Comparison of ENCODE assay signal across 30 mouse cellular contexts in genomic region chr14:30837416-30837996, GRCm38 (mm10). TPM values are rescaled to one million over a fixed set of nuclear protein-coding genes. Genes with fewer than 3 reads are reported as not detected.
DNase-seq lines count a peak whose midpoint lies in the region; TF ChIP-seq lines count a peak whose summit lies in the region.
"Had no signal": no experiment of that assay in that cellular context is flagged by ENCODE, and none has a peak within 500 bp of the region (broad histone marks: within the 10 kb centered on the region; RNA-seq: fewer than 3 reads in every experiment).

No protein-coding gene starts in this region.

- intact Hi-C loops in heart, postnatal 36 days (cut with DNase I): no loop called here
- intact Hi-C loops in heart, postnatal 10 days (cut with DNase I): no loop called here

- peak; percentile 89 for DNase-seq in heart, adult 11 months
- no peak for DNase-seq in heart, postnatal 36 days
- DNase-seq in heart, postnatal 10 days: peak; percentile 21 to 31
- DNase-seq in heart, embryonic 10.5 days (ENCODE audit: low spot score): no peak
- peak; percentile 55 for DNase-seq in 3T3-L1 (ENCODE audit: low read depth, low spot score)
- DNase-seq in frontal cortex, postnatal 14 days (ENCODE audit: low spot score in 2 of 2): no peak
- no peak for DNase-seq in thymus, postnatal 10 days (ENCODE audit: low spot score in 2 of 2)
- DNase-seq: adrenal gland, adult 8-10 months; adrenal gland, postnatal 25 days; B cell, adult 2 months; cerebellum, adult 11-12 months; cerebellum, adult 8-10 months; cerebellum, postnatal 10 days; cerebellum, postnatal 36 days; embryo, embryonic 11 days; gastrocnemius, postnatal 10 days; gastrocnemius, postnatal 36 days had no signal

- peaks cover 17% of the 10 kb centered on the region for H3K4me1 ChIP-seq in heart, embryonic 10.5 days
- H3K4me1 ChIP-seq: embryonic facial prominence, embryonic 10.5 days; embryonic facial prominence, embryonic 13.5 days; forebrain, embryonic 12.5 days; forebrain, embryonic 15.5 days; hindbrain, embryonic 10.5 days; hindbrain, embryonic 13.5 days; intestine, embryonic 15.5 days had no signal

- no peak overlapping the region for H3ac ChIP-seq in myocyte (ENCODE audit: control insufficient read depth, insufficient read length)

- WGBS in heart, embryonic 10.5 days: 69% methylated on average over 14 of the region's 14 CpGs

- H3K27ac ChIP-seq in heart, embryonic 10.5 days: no peak overlapping the region
- H3K27ac ChIP-seq: embryonic facial prominence, embryonic 10.5 days; embryonic facial prominence, embryonic 13.5 days; forebrain, embryonic 12.5 days; forebrain, embryonic 15.5 days; hindbrain, embryonic 10.5 days; hindbrain, embryonic 13.5 days; intestine, embryonic 15.5 days had no signal

- TF ChIP-seq POLR2A in myocyte (IDR thresholded peaks at IDR 0.05; ENCODE audit: insufficient read length, low read depth): no peak

- peaks cover 9% of the 10 kb centered on the region for H3K79me2 ChIP-seq in myocyte (ENCODE audit: control insufficient read depth, insufficient read depth)

- H3K4me2 ChIP-seq in myocyte (ENCODE audit: low read depth): peak overlapping the region; percentile 57
- H3K4me2 ChIP-seq: embryonic facial prominence, embryonic 13.5 days; forebrain, embryonic 12.5 days; forebrain, embryonic 15.5 days; hindbrain, embryonic 13.5 days; intestine, embryonic 15.5 days had no signal

- peaks cover 13% of the 10 kb centered on the region; the same call in 1 of the 2 replicates for H3K36me3 ChIP-seq in heart, embryonic 10.5 days
- no peaks in the 10 kb centered on the region for H3K36me3 ChIP-seq in myocyte (ENCODE audit: control insufficient read depth, insufficient read depth)

- H3K27me3 ChIP-seq in heart, embryonic 10.5 days (ENCODE audit: insufficient read depth, poor library complexity, severe bottlenecking): no peaks in the 10 kb centered on the region
- H3K27me3 ChIP-seq in myocyte (ENCODE audit: control insufficient read depth, insufficient read depth, insufficient read length): no peaks in the 10 kb centered on the region
- H3K27me3 ChIP-seq: embryonic facial prominence, embryonic 13.5 days; forebrain, embryonic 12.5 days; forebrain, embryonic 15.5 days; hindbrain, embryonic 13.5 days; intestine, embryonic 15.5 days had no signal

- H3K9me3 ChIP-seq in heart, embryonic 10.5 days: no peaks in the 10 kb centered on the region
- H3K9me3 ChIP-seq: embryonic facial prominence, embryonic 10.5 days; embryonic facial prominence, embryonic 13.5 days; forebrain, embryonic 12.5 days; forebrain, embryonic 15.5 days; hindbrain, embryonic 10.5 days; hindbrain, embryonic 13.5 days; intestine, embryonic 15.5 days had no signal

- no peak overlapping the region for H3K4me3 ChIP-seq in heart, embryonic 10.5 days
- no peak overlapping the region for H3K4me3 ChIP-seq in myocyte
- H3K4me3 ChIP-seq: embryonic facial prominence, embryonic 10.5 days; embryonic facial prominence, embryonic 13.5 days; erythroblast, embryonic 14.5 days; forebrain, embryonic 12.5 days; forebrain, embryonic 15.5 days; hindbrain, embryonic 10.5 days; hindbrain, embryonic 13.5 days; intestine, embryonic 15.5 days had no signal

TF ChIP-seq in myocyte, 11 proteins besides CTCF, POLR2A, EP300 and RAD21:
- no peak for TF ChIP-seq E2F4 (IDR thresholded peaks at IDR 0.05; ENCODE audit: insufficient read depth)
- peak in 1 of 3 experiments; percentile 38 for TF ChIP-seq MYOG (IDR thresholded peaks at IDR 0.05; ENCODE audit: control insufficient read depth in 1 of 3, insufficient read depth in 1 of 3, insufficient read length in 2 of 3, low read depth in 2 of 3)
- TF ChIP-seq TCF3 (IDR thresholded peaks at IDR 0.05; ENCODE audit: insufficient read length, low read depth): no peak
- TF ChIP-seq MYOD1 (IDR thresholded peaks at IDR 0.05; ENCODE audit: control insufficient read depth in 1 of 3, insufficient read length in 2 of 3, low read depth in 2 of 3): peak in 2 of 3 experiments; percentile 79 to 80

RNA-seq across cellular contexts. Expression of gene Tmem110, which starts 12.1 kb away (rescaled TPM):
- 1 to 10 TPM; 7.6 to 9.6 TPM for total RNA-seq in heart, postnatal 36 days (2021)
- 10 to 100 TPM; 10.0 to 13.2 TPM for total RNA-seq in heart, postnatal 10 days (2021)
- polyA plus RNA-seq in heart, embryonic 10.5 days (2016; fragmentation: Nextera tagmentation; extraction: Ambion mirVana): 18.3 and 25.1 TPM in 2 replicates
- 9.1 TPM for polyA plus RNA-seq in myocyte (2012; fragmentation: generic; extraction: Trizol)

RNA-seq across cellular contexts. Expression of gene Mustn1, which starts 41.5 kb away (rescaled TPM):
- 10 to 100 TPM; 12.7 to 16.5 TPM for total RNA-seq in heart, postnatal 36 days (2021)
- total RNA-seq in heart, postnatal 10 days (2021): 10 to 100 TPM; 12.7 to 13.8 TPM
- polyA plus RNA-seq in heart, embryonic 10.5 days (2016; fragmentation: Nextera tagmentation; extraction: Ambion mirVana): 0.90 and 0.99 TPM in 2 replicates
- polyA plus RNA-seq in myocyte (2012; fragmentation: generic; extraction: Trizol): 143 TPM

RNA-seq across cellular contexts. Expression of gene Itih4, which starts 48.8 kb away (rescaled TPM):
- 1 to 10 TPM; 5.5 to 7.4 TPM for total RNA-seq in heart, postnatal 36 days (2021)
- total RNA-seq in heart, postnatal 10 days (2021): 1 to 10 TPM; 3.2 to 4.4 TPM
- polyA plus RNA-seq in heart, embryonic 10.5 days (2016; fragmentation: Nextera tagmentation; extraction: Ambion mirVana): 0.40 TPM in 1 of 2 replicates, not detected in the other
- polyA plus RNA-seq in myocyte (2012; fragmentation: generic; extraction: Trizol): 0.06 TPM
- total RNA-seq: granulocyte monocyte progenitor cell, adult 5-6 weeks had no signal
- polyA plus RNA-seq: activated CD4-positive, CD25-positive, alpha-beta regulatory T cell, adult 4 months; CD4-positive, CD25-positive, alpha-beta regulatory T cell, adult 4 months; embryonic facial prominence, embryonic 10.5 days; embryonic facial prominence, embryonic 13.5 days; forebrain, embryonic 12.5 days; forebrain, embryonic 15.5 days; hindbrain, embryonic 10.5 days; hindbrain, embryonic 13.5 days; hindbrain, embryonic 16.5 days had no signal

Comparison
In these comparisons a context has a peak if more than half of its experiments do, and no peak if none do; other contexts are left out.
1. DNase-seq: peak in heart, adult 11 months (single experiment), heart, postnatal 10 days (2 of 2) and 3T3-L1 (single experiment); none in heart, postnatal 36 days (0 of 2), heart, embryonic 10.5 days (single experiment), frontal cortex, postnatal 14 days (0 of 2) and thymus, postnatal 10 days (0 of 2).